Mouse (Mus musculus) liver, postnatal 0 days (tissue): ENCODE measurements around the gene Med12l. TPM values are rescaled to one million over a fixed set of nuclear protein-coding genes. Genes with fewer than 3 reads are reported as not detected.

ENCODE experiments used
- ATAC-seq: fragments of 200-750 bp; cut with Nextera tagmentation; 2 replicates; pipeline ENCODE4 v1.8.0; 2017; ENCODE audit warnings: mild to moderate bottlenecking, moderate library complexity
- DNase-seq: peaks from one replicate; pipeline ENCODE4 v3.0.0-alpha.2; 2016
- H3K27ac ChIP-seq: fragments of 300-500 bp; sonication (generic); 2 replicates; pipeline ENCODE4 v1.5.1; 2014; ENCODE audit warnings: antibody characterized with exemption, moderate library complexity, mild to moderate bottlenecking, low read depth
- H3K27me3 ChIP-seq: fragments of 300-500 bp; sonication (generic); 2 replicates; pipeline ENCODE4 v1.6.1; 2014; ENCODE audit warnings: low read length, control low read depth, mixed read lengths; ENCODE audit not compliant: insufficient read depth
- H3K36me3 ChIP-seq: fragments of 300-500 bp; sonication (generic); replicated peaks from 2 replicates; pipeline ENCODE4 v1.6.1; 2014; ENCODE audit warnings: mild to moderate bottlenecking, control low read depth, low read length, moderate library complexity, mixed read lengths; ENCODE audit not compliant: insufficient read depth
- H3K4me1 ChIP-seq: fragments of 300-500 bp; sonication (generic); 2 replicates; pipeline ENCODE4 v1.6.1; 2014; ENCODE audit warnings: antibody characterized with exemption, mild to moderate bottlenecking, control low read depth; ENCODE audit not compliant: insufficient read depth
- H3K4me2 ChIP-seq: fragments of 300-500 bp; sonication (generic); 2 replicates; pipeline ENCODE4 v1.6.1; 2014; ENCODE audit warnings: low read depth, mild to moderate bottlenecking, low read length, moderate library complexity, mixed read lengths
- H3K4me3 ChIP-seq: fragments of 300-500 bp; sonication (generic); 2 replicates; pipeline ENCODE4 v1.5.1; 2014; ENCODE audit warnings: low read depth, low read length
- H3K9ac ChIP-seq: fragments of 300-500 bp; sonication (generic); replicated peaks from 2 replicates; pipeline ENCODE4 v1.6.1; 2014; ENCODE audit warnings: mild to moderate bottlenecking, moderate library complexity
- H3K9me3 ChIP-seq: fragments of 300-500 bp; sonication (generic); 2 replicates; pipeline ENCODE4 v1.6.1; 2016; ENCODE audit warnings: mild to moderate bottlenecking, control low read depth, low read length, mixed read lengths
- CTCF ChIP-seq: sonication (generic); IDR thresholded peaks from 2 replicates; pipeline ENCODE4 v1.5.1; 2016; ENCODE audit warnings: antibody characterized with exemption, low read depth
- EP300 ChIP-seq: IDR thresholded peaks from 2 replicates; pipeline ENCODE4 v1.6.1; 2016; ENCODE audit warnings: antibody characterized with exemption, low read depth, mild to moderate bottlenecking
- WGBS: fragments of 180-500 bp; shearing (Covaris S2); extraction: QIAGEN DNeasy Blood & Tissue Kit; methylation state at CpG from one replicate; pipeline ENCODE4 v1.1.7; 2014; ENCODE audit not compliant: insufficient replicate concordance; 5-methylcytosine and 5-hydroxymethylcytosine counted together
- polyA plus RNA-seq: library from polyadenylated mRNA; unstranded; fragments of >200 nt; fragmentation: Nextera tagmentation; extraction: Ambion mirVana; gene quantifications from 2 replicates; pipeline ENCODE4 v1.2.1, GENCODE M21; 2015

Med12l gene
- polyA plus RNA-seq, 1 experiment from 2014 or later = 0.67 TPM

- Histone ChIP-seq H3K4me1 (peaks cover 13% of the 10 kb centered on the region), H3K27me3 (no peaks in the 10 kb centered on the region), H3K4me2 (no peak overlapping the region), H3K4me3 (no peak overlapping the region), H3K9ac (no peak overlapping the region), H3K27ac (0 out of 2 replicates have a peak overlapping the region, but pooled peaks have one; percentile 34), H3K9me3 (no peaks in the 10 kb centered on the region), H3K36me3 (no peaks in the 10 kb centered on the region)
- DNase-seq (no peak), ATAC-seq (peak; percentile 59; the same call in 1 of the 2 replicates)
- WGBS = 33% methylated on average over 7 of the region's 7 CpGs
- TF ChIP-seq CTCF (no peak), EP300 (no peak)
These were observed 120.3 kb downstream of the Med12l start for GRCm38 (mm10) chr3:59125783-59126555.

- Histone ChIP-seq H3K27me3 (no peaks in the 10 kb centered on the region), H3K4me1 (peaks cover 15% of the 10 kb centered on the region), H3K9ac (no peak overlapping the region), H3K4me2 (peak overlapping the region; percentile 65), H3K4me3 (no peak overlapping the region), H3K36me3 (no peaks in the 10 kb centered on the region), H3K9me3 (no peaks in the 10 kb centered on the region), H3K27ac (no peak overlapping the region)
- TF ChIP-seq CTCF = no peak
- no peak for TF ChIP-seq EP300
- no peak for ATAC-seq
- no peak for DNase-seq
- WGBS = 83% methylated on average over 20 of the region's 20 CpGs
These were observed 123.1 kb downstream of the Med12l start for GRCm38 (mm10) chr3:59128681-59129080.

- H3K27ac ChIP-seq = peak overlapping the region; percentile 40; the same call in 1 of the 2 replicates
- no peaks in the 10 kb centered on the region for H3K9me3 ChIP-seq
- no peaks in the 10 kb centered on the region for H3K27me3 ChIP-seq
- DNase-seq (no peak), ATAC-seq (no peak)
- 61% methylated on average over 3 of the region's 3 CpGs for WGBS
- no peak overlapping the region for H3K9ac ChIP-seq
- H3K4me2 ChIP-seq = peak overlapping the region; percentile 65
- H3K36me3 ChIP-seq = no peaks in the 10 kb centered on the region
- TF ChIP-seq EP300 (no peak), CTCF (no peak)
- H3K4me1 ChIP-seq = peaks cover 15% of the 10 kb centered on the region
- peak overlapping the region; percentile 43 for H3K4me3 ChIP-seq
These were observed 123.9 kb downstream of the Med12l start for GRCm38 (mm10) chr3:59129547-59129946.

GRCm38 (mm10) chr3:59130431-59130830 lies 124.8 kb downstream of the Med12l start:
- Histone ChIP-seq H3K9ac (peak overlapping the region; percentile 56; the same call in 1 of the 2 replicates), H3K9me3 (no peaks in the 10 kb centered on the region), H3K4me3 (peak overlapping the region; percentile 43), H3K36me3 (no peaks in the 10 kb centered on the region), H3K27me3 (no peaks in the 10 kb centered on the region), H3K4me2 (peak overlapping the region; percentile 65), H3K27ac (peak overlapping the region; percentile 79), H3K4me1 (peaks cover 9% of the 10 kb centered on the region)
- WGBS = 16% methylated on average over 8 of the region's 8 CpGs
- DNase-seq (peak; percentile 64), ATAC-seq (peak; percentile 83)
- TF ChIP-seq EP300 = no peak
- no peak for TF ChIP-seq CTCF

- no peak overlapping the region for H3K9ac ChIP-seq
- H3K4me1 ChIP-seq = 0 out of 2 replicates have a peak, but pooled peaks cover 4% of the 10 kb centered on the region
- 53% methylated on average over 4 of the region's 4 CpGs for WGBS
- H3K9me3 ChIP-seq = no peaks in the 10 kb centered on the region
- TF ChIP-seq CTCF (no peak), EP300 (no peak)
- H3K4me3 ChIP-seq = no peak overlapping the region
- H3K4me2 ChIP-seq = 0 out of 2 replicates have a peak overlapping the region, but pooled peaks have one; percentile 65
- DNase-seq (no peak), ATAC-seq (no peak)
- H3K36me3 ChIP-seq = no peaks in the 10 kb centered on the region
- H3K27ac ChIP-seq = peak overlapping the region; percentile 79
- H3K27me3 ChIP-seq = no peaks in the 10 kb centered on the region
These were observed 125.5 kb downstream of the Med12l start for GRCm38 (mm10) chr3:59131081-59131480.

- WGBS = 63% methylated on average over 4 of the region's 4 CpGs
- Histone ChIP-seq H3K9ac (no peak overlapping the region), H3K27ac (no peak overlapping the region), H3K4me1 (0 out of 2 replicates have a peak, but pooled peaks cover 4% of the 10 kb centered on the region), H3K4me3 (no peak overlapping the region), H3K9me3 (no peaks in the 10 kb centered on the region), H3K36me3 (no peaks in the 10 kb centered on the region), H3K27me3 (no peaks in the 10 kb centered on the region), H3K4me2 (no peak overlapping the region)
- DNase-seq (no peak), ATAC-seq (no peak)
- TF ChIP-seq CTCF = no peak
- TF ChIP-seq EP300 = no peak
These were observed 126.3 kb downstream of the Med12l start for GRCm38 (mm10) chr3:59131966-59132365.
